Mouse (Mus musculus) left cerebral cortex, postnatal 25 days (tissue): ENCODE data around the gene Gm2115. TPM values are rescaled to one million over a fixed set of nuclear protein-coding genes. Genes with fewer than 3 reads are reported as not detected.

Experiments
- DNase-seq, 2 experiments: peaks; one replicate each; pipeline ENCODE4 v3.0.0; 2022; ENCODE audit warnings: low spot score in 2 of 2, mixed read lengths in 1 of 2
- intact Hi-C: fragments of 180-260 bp; cut with DNase I; formaldehyde crosslinking; loops from one replicate; pipeline ENCODE4 v1.15.1; 2025
- total RNA-seq, 2 experiments: library from RNA; stranded (reverse); gene quantifications; 2 replicates each; pipeline ENCODE4 v1.2.3; 2021

Gm2115 gene
- 1 to 10 TPM; 5.0 to 6.0 TPM for total RNA-seq

DNA sequence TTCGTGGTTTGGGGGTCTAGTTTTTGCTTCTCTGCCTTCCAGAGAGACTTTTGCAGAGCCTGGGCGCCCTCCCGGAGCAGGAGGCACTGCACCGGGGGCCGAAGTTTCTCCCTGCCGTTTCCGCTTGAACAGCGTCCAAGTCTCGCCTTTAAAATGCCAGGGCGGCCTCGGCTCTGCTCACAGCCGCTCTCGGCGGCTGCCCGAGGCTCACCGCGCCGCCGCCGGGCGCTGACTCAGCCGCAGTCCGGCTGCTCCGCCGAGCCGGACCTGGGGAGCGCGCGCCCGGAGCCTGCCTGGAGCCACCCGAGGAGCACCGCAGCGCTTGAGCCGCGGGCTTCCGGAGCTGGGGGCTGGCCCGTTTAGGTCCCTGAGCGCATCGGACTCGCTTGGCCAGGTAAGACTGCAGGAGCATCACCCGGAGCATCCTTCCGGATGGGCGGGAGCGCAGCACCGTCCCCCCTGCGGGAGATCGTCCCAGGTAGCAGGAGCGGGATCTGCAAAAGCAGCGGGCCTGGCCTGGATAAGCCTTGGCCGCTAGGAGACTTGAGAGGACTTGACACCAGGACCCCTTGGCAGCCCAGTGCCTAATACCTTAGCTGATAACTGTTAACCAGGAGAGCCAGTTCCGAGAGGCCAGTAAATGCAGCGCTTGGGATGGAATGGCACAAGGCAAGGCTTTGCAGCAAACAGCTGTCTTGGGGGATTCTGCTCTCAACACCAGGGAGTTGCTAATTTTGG is at the start of gene Gm2115:
Gm2115 (plus strand) TSS at position 159 of the 738 bp plus-strand sequence.
- intact Hi-C loops = loop anchor here (5.0 kb wide), 1 partner anchor 157 kb away; no protein-coding TSS in a partner anchor
- peak; percentile 51 to 58 for DNase-seq

DNA sequence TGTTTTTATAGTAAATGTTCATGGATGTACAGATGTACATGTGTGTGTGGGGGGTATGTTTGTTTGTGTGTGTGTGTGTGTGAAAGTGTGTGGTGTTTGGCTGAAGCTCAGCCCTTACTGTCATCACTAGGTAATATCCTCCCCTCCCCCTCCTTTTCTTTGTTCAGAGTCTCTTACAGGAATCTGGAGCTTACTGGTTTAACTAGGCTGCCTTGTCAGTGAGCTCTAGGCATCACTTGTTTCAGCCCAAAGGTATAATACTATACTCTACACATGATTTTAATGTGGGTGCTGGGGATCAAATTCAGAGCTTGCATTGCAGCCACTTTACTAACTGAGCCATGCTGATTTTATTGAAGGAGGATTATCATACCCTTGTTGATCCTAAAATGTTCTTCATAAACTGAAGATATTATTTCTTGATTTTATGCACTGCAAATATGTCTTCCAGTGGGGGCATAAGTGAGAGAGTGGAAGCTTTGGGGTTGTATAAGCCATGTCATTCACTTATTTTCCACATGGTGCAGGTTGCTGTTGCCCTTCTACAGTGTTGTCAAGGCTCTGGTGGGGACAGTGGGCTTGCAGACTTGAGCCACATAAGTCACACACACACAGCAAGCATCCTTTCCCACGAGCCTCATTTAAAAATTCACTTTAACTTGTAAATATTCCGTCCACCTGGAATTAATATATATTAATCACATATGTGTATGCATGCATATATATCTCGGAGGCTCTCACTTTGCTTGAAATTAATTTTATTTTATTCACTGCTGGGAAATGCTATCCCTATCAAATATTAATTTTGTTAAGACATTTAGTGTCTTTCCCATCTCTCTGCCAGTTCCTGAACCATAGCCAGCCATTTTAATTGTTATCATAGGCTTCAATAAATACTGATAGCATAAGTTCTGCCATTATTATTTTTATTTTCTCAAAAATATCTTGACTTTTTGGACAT is 45.0 kb upstream of the Gm2115 start:
- intact Hi-C loops = no loop called here
- no peak for DNase-seq

DNA sequence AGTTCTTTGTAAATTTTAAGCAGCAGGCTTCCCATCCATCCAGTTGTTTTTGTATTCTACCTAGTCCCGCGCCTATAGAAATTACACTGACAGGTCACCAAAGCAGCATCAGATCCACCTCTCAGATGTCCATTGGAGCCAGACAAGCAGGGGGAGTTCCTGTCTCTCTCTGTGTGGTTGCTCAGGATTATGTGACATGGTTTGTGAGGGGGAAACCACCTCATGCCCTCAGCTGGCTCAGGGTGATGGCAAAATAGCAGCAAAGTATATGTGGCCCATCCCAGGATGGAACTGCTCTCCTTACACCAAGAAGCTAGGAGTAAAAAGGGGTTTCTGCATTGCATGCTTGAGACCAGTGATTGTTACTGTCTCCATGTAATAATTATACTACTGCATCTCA is 42.3 kb upstream of the Gm2115 start:
- no peak for DNase-seq
- intact Hi-C loops = no loop called here

DNA sequence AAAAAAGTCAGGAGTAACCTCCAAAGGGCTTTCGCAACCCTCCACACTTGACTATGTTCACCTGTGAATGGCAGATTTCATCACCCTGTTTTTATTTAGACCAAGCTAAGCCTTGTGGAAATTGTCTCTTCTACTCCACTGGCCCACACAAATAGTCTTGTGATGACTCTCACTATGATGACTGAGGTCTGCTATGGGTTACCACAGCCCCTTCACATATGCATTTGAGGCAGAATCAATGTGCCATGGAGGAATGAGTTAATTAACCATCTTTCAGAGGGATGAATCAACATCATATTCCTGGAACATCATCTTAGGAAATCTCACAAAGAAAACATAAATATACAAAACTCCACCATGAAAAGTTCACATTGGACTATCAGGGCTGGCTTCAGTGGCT is 25.6 kb upstream of the Gm2115 start:
- no peak for DNase-seq
- intact Hi-C loops = no loop called here

DNA sequence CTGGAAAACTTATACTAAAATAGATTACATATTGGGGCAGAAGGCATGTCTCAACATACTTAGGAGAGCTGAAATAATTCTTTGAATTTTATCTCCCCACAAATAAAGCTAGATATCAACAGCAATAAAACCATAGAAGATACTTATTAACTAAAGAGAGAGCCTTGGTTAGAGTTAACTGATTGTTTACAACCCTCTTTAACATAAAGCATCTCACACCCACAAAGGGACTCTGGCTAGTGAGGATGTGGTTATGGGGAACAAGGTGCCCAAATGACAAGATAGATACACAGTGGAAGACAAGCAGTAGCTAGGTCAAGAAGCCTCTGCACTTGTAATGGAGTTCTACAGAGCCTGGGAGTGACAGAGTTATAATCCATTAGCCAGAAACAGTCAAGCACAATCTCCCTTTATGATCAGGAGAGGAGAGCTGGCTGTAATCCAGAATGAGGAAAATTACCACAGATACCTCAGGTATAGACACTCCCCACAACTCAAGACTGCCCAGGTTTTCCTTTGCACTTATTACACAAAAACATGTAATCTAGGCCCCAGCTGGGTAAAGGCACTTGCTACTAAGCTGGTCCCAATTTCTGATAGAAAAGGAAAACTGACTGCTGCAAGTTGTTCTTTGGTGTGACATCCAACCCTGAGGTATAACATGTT is 10.1 kb upstream of the Gm2115 start:
- intact Hi-C loops = no loop called here
- no peak for DNase-seq

DNA sequence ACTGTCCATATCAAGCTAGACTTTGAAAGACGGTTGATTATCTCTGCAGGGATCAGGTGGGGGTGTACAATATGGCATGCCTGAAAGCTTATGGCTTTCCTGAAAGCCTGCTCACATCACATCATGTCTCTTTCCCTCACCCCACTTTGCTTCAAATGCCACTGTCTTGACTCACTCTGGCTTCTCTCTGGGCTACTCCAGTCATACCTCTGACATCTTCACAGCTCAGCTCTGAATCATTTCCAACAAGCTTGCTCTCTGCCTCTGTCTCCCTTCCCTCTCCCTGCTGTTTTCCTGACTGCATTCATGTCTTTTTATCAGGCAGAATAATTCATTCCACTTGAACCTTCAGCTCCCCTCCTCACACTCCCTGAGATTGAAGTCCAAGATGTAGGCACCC is 7.4 kb upstream of the Gm2115 start:
- intact Hi-C loops = no loop called here
- no peak for DNase-seq

DNA sequence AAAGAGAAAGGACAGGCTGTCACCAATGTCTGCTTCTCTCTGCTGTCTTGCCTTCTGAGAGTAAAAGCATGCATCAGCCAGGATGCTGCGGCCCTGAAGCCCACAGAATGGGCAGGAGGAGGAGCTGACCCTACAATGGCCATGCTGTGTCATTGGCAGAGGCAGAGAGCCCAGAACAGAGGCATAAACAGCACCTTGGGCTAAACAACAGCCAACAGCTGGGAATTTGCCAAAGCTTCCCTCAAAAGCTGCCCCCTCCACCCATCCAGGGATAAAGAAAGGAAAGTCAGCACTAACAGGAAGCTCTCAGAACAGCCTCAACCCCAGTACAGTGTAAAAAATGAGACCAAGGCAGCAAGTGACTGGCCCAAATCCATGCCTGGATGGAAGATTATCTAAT is 6.3 kb upstream of the Gm2115 start:
- DNase-seq = peak in 1 of 2 experiments; percentile 19
- intact Hi-C loops = no loop called here

DNA sequence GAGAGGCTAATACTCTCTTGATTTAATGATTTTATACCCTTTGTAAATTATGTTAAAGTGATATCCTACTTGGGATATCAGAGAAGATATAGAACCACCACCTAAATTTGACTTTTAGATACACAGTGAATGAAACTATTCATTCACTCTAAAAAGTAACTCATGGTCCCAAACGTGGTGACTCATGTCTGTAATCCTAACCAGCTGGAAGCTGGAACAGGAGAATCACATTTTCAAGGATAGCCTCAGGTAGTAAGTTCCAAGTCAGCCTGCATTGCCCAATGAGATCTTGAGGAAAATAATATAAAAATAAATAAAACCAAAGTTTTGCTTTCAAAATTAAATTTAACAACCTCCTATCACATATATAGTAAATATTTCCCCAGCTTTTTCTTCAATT is 2.6 kb upstream of the Gm2115 start:
- no peak for DNase-seq
- intact Hi-C loops = loop anchor here (5.0 kb wide), 1 partner anchor 154 kb away; no protein-coding TSS in a partner anchor

DNA sequence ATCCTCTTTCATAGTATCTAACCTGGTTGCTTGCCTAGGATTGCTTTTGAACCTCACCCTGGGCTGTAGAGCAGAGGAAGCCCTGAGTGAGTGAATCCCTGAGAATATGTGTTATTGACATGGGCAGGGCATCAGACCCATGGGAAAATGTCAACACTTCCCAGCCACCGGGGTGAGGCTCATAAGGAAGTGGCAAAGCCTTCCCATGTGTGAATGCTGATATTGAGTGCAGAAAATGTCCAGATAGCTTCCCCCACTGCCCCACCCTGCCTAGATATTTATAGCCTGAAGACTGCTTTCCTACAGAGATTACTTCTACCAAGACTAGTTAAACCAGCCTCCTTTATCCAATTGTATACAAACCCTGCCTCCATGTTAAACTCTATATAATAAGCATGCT is 4.0 kb downstream of the Gm2115 start:
- intact Hi-C loops = no loop called here
- DNase-seq = no peak

DNA sequence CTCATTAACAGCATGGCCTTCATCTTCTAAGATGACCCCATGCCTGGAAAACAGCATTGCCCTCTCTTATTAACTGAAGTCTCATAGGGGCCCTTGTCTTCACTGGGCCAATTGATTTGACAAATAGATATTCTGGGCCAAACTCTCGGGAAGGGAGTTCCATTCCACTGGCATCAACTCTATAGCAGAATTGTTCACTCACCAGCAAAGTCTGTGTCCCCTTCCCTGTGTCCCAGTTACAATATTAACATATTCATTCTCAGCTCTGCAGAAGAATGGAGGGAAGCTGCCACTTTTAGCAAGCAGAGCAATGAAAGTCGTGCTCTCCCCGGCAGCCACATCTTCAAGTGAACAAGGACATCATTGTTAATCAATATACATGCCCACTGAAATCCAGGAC is 5.9 kb downstream of the Gm2115 start:
- intact Hi-C loops = no loop called here
- DNase-seq = no peak

DNA sequence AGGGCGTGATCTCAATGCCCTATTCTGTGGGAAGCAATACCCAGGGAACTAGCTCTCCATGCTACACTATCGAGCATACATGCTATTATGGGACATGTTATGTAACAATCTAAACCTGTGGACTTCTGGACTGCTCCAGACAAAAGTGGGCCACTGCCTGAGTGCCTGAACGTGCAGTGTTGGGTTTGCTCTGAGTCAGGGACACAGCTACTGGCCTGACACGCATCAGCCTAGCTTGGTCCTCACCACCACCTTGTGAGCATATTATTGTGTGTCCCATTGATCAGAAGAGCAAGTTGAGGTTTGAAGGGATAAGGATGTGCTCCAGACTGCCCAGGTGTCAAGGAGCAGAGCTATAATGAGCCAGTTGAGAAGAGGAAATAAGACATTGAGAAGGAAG is 16.2 kb downstream of the Gm2115 start:
- intact Hi-C loops = no loop called here
- DNase-seq = no peak

DNA sequence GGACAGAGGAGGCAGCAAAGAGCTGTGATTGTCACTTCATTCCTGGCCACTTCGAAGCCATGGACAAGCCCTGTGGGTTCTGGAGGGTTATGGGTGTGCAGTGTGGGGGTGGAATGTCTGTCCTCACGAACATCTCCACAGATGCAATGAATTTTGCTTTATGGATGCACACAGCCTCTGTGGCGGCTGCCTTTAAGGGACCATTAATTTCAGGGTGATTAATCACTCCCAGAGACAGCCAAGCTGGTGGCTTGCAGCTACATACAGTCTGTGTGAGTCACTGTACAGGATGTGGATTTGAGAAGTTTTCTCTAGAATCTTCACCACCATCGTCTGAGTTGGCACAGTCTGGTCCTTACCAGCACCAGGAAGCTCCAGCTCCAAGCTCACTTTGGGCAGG is 17.9 kb downstream of the Gm2115 start:
- no peak for DNase-seq
- intact Hi-C loops = no loop called here

DNA sequence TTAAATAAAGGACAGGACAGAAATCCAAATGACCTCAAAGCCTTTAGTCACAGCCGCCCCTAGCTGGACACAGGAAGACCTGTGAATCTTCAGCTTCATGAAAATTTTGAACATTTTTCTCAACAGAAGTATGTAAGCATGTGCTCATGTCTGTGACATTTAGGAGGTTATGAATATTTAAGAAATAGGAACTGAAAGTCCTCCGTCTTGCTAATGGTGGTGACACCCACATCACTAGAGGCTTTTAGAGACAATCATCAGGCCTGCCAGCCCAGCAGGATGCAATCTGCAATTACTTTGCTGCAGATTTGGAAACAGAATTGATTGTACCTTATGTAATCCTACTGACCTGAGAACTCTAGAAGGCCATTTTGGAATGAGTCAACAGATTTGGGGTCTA is 22.7 kb downstream of the Gm2115 start:
- intact Hi-C loops = no loop called here

DNA sequence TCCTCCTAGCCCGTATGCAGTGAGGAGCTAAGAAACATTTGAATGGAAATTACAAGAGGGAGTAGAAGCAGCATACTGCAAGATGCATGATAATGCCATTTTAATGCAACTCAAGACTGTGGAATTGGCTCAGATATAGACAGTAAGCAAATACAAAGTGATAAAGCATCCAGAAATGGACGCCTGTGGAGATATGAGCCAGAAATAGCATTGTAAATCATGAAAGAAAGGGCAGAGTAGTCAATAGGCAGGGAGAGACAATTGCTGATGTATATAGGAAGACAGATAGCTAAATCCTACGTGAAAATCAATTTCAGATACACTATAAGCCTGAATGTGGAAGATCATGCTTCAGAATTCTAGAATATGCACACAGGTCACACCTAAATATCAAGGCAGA is 26.5 kb downstream of the Gm2115 start:
- intact Hi-C loops = no loop called here
- no peak for DNase-seq

More for the DNA sequence above, 22.7 kb downstream of the Gm2115 start:
- no peak for DNase-seq

DNA sequence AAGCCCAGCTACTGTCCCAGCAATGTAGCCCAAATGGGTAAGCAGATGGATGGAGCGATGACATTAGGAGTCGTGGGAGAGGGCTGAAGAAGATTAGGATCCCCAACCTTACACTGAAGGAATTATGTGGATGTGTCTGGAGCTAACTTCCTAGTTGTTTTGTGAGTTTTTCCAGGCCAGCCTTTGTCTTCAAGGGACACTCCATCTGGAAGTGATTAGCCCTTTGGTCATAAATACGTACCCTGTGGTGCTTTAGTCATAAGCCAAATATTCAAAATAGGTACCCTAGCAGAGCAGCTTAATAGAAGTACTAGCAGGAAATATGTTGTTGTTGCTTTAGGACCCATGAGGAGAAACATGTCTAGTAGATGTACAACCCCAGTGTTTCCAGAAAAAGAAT is 28.6 kb downstream of the Gm2115 start:
- intact Hi-C loops = no loop called here
- no peak for DNase-seq

DNA sequence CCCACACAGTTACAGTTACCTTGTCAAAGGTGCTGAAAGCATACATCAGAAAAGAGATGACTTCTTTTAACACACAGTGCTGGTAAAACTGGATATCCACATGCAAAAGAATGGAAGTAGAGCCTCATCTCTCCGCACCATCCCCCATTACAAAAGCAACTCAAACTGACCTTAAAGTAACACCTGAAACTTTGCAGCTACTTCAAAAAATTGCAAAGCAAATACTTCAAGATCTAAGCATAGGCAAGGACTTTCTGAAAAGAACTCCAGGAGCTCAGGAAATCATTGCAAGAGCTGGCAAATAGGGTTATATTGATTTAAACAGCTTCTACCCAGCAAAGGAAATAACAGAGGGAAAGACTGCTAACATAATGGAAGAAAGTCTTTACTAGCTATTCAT is 31.7 kb downstream of the Gm2115 start:
- DNase-seq = no peak
- intact Hi-C loops = no loop called here

DNA sequence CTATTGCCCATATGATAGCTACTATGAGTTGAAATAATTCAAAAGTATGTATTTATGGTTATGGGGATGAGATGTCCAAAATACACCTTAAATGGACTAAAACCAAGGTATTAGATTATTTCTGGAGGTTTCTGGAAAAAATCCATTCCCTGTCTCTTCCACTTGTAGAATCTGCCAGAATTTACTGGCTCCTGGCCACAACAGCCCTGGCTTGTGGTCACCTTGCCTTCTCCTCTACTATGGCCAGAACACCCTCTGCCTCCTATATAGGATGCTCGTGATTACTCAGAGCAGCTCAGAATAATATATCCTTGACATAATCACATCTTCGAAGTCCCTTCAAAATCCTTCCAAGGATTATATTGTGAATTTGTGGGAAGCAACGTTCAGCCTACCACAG is 35.5 kb downstream of the Gm2115 start:
- intact Hi-C loops = no loop called here
- no peak for DNase-seq

DNA sequence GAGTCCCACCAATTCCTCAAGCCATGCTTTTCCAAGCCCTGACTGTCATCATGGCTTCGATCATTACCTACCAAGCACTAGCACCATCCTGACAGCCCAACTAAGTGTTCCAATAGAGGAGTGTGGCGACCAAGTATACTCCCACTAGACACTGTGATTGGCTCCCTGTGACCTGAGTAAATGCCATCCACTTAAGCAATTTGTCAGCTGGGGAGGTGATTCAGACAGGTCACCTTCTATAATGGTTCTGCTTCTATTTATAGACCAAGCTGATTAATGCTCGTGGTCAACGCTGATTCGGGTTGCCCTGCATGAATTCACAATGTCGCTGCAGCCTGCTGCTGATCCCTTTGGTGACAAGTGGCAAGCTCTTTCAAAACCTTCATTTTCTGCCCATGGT is 37.4 kb downstream of the Gm2115 start:
- no peak for DNase-seq
- intact Hi-C loops = no loop called here

DNA sequence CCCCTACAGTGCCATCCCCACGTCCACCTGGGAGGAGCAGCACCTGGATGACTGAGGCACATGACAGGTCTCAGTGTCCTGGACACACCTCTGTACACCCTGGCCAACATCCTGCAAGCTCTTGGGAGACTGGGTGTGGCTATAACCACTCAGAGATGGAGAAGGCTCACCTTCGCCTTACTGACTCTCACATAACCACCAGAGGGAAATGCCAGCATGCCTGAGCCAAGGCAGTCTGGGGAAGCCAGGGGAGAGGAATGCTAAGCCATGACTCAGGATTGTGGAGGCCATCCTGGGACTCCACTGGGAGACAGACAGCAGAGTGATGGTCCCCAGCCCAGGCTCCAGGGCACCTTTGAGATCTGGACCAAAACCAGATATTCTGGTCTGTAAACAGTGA is 48.3 kb downstream of the Gm2115 start:
- no peak for DNase-seq
- intact Hi-C loops = no loop called here

DNA sequence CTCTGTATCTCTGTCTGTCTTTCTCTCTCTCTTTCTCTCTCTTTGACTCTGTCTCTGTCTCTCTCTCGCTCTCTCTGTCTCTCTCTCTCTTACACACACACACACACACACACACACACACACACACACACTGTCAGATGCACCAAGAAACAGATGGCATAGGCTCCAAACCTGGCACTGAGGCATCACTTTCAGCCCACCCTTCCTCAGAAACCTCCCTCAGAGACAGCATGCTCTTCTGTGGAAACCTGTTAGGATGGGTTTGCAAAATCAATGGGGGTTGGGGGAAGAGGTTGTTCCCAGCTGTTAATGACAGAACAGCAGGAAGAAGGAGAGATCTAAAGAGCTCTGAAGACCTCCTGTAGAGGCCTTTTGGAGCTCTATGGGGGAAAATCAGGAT is 50.1 kb downstream of the Gm2115 start:
- intact Hi-C loops = loop anchor here (2.0 kb wide), 1 partner anchor 208 kb away; no protein-coding TSS in a partner anchor
- peak; percentile 49 to 85 for DNase-seq
